18 mouse cellular contexts compared by ENCODE assay signal in the genomic region with DNA sequence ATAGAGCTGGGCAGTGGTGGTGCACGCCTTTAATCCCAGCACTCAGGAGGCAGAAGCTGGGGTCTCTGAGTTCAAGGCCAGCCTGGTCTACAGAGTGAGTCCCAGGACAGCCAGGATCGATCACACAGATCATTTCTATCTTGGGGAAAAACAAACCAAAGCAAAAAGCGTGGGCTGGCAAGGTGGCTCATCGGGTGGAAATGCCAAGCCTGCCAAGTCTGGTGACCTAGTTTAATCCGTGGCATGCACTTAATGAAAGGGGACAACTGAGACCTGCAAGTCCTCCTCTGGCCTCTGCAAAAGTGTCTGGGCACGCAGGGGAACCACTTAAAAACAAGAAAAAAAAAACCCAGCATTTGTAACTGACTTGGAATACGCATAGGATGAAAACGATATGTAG. TPM values are rescaled to one million over a fixed set of nuclear protein-coding genes. Genes with fewer than 3 reads are reported as not detected.
A peak's percentile ranks its signal among the peaks of the same experiment; 100 is the strongest.
DNase-seq lines count a peak whose midpoint lies in the region; ATAC-seq and TF ChIP-seq lines count a peak whose summit lies in the region.
"Had no signal": no experiment of that assay in that cellular context is flagged by ENCODE, and none has a peak within 500 bp of the region (broad histone marks: within the 10 kb centered on the region; RNA-seq: fewer than 3 reads in every experiment).

No protein-coding gene starts in this region.

- no peak overlapping the region for H3K4me3 ChIP-seq in cerebellum, adult 2 months (replicated peaks; ENCODE audit: insufficient read depth, low read depth, low read length)
- no peak overlapping the region for H3K4me3 ChIP-seq in layer of hippocampus, adult 2 months
- no peak overlapping the region; the same call in 1 of the 2 replicates for H3K4me3 ChIP-seq in liver, postnatal 0 days (ENCODE audit: low read depth, low read length)
- H3K4me3 ChIP-seq in midbrain, postnatal 0 days (ENCODE audit: low read depth, low read length) = no peak overlapping the region
- H3K4me3 ChIP-seq: embryonic facial prominence, embryonic 15.5 days; forebrain, embryonic 10.5 days; heart, embryonic 13.5 days; hindbrain, embryonic 13.5 days; limb, embryonic 12.5 days; neural tube, embryonic 12.5 days had no signal

- no peak for TF ChIP-seq CTCF in cerebellum, adult 2 months (IDR thresholded peaks at IDR 0.05; ENCODE audit: borderline replicate concordance, insufficient read depth, low read depth, low read length)
- TF ChIP-seq CTCF in layer of hippocampus, adult 2 months (conservative IDR thresholded peaks at IDR 0.05) = no peak
- TF ChIP-seq CTCF in liver, postnatal 0 days (IDR thresholded peaks at IDR 0.05; ENCODE audit: low read depth) = no peak
- TF ChIP-seq CTCF in midbrain, postnatal 0 days (IDR thresholded peaks at IDR 0.05) = no peak

- TF ChIP-seq EP300 in liver, postnatal 0 days (IDR thresholded peaks at IDR 0.05; ENCODE audit: low read depth) = no peak

- H3K36me3 ChIP-seq in liver, postnatal 0 days (replicated peaks; ENCODE audit: insufficient read depth, low read length) = no peaks in the 10 kb centered on the region
- no peaks in the 10 kb centered on the region for H3K36me3 ChIP-seq in midbrain, postnatal 0 days (ENCODE audit: insufficient read depth, low read length)
- H3K36me3 ChIP-seq: embryonic facial prominence, embryonic 15.5 days; forebrain, embryonic 10.5 days; heart, embryonic 13.5 days; hindbrain, embryonic 13.5 days; limb, embryonic 12.5 days; neural tube, embryonic 12.5 days had no signal

- H3K4me2 ChIP-seq in liver, postnatal 0 days (ENCODE audit: low read depth, low read length) = no peak overlapping the region
- no peak overlapping the region for H3K4me2 ChIP-seq in midbrain, postnatal 0 days (ENCODE audit: low read depth, low read length, poor library complexity, severe bottlenecking)
- H3K4me2 ChIP-seq: embryonic facial prominence, embryonic 15.5 days; hindbrain, embryonic 13.5 days; midbrain, embryonic 11.5 days; neural tube, embryonic 12.5 days had no signal

- DNase-seq in cerebellum, adult 2 months = peak; percentile 43 to 49
- DNase-seq in cerebellum, adult 11-12 months = no peak
- no peak for DNase-seq in layer of hippocampus, adult 2 months (ENCODE audit: low spot score in 2 of 2)
- DNase-seq in layer of hippocampus, adult 9-11 months = no peak
- peak; percentile 73 for DNase-seq in Muller cell, postnatal 12 days (ENCODE audit: inconsistent ontology term)
- no peak for DNase-seq in liver, postnatal 0 days
- no peak for DNase-seq in midbrain, postnatal 0 days (ENCODE audit: low spot score)

- no peak for ATAC-seq in liver, postnatal 0 days
- no peak for ATAC-seq in CD4-positive, CD25-positive, alpha-beta regulatory T cell, adult 4 months
- ATAC-seq in midbrain, postnatal 0 days (ENCODE audit: low FRiP score) = no peak

- no peak for TF ChIP-seq POLR2A in cerebellum, adult 2 months (IDR thresholded peaks at IDR 0.05; ENCODE audit: borderline replicate concordance, insufficient read depth, low read length)

- H3K27me3 ChIP-seq in cerebellum, adult 2 months (ENCODE audit: control insufficient read depth, insufficient read depth, low read length) = no peaks in the 10 kb centered on the region
- H3K27me3 ChIP-seq in liver, postnatal 0 days (ENCODE audit: insufficient read depth, low read length) = no peaks in the 10 kb centered on the region
- 0 out of 2 replicates have a peak, but pooled peaks cover 4% of the 10 kb centered on the region for H3K27me3 ChIP-seq in midbrain, postnatal 0 days (ENCODE audit: insufficient read depth, low read length)
- H3K27me3 ChIP-seq: CH12.LX; embryonic facial prominence, embryonic 15.5 days; heart, embryonic 13.5 days; limb, embryonic 12.5 days had no signal

- WGBS in cerebellum, adult 2 months = 35% methylated on average over 8 of the region's 8 CpGs
- 71% methylated on average over 8 of the region's 8 CpGs for WGBS in liver, postnatal 0 days (ENCODE audit: insufficient replicate concordance)
- 73% methylated on average over 8 of the region's 8 CpGs for WGBS in midbrain, postnatal 0 days

- no peak overlapping the region for H3K27ac ChIP-seq in cerebellum, adult 2 months (ENCODE audit: insufficient read depth, low read length)
- peak overlapping the region; percentile 44; the same call in 1 of the 2 replicates for H3K27ac ChIP-seq in layer of hippocampus, adult 2 months
- 0 out of 2 replicates have a peak overlapping the region, but pooled peaks have one; percentile 61 for H3K27ac ChIP-seq in liver, postnatal 0 days (ENCODE audit: low read depth)
- no peak overlapping the region for H3K27ac ChIP-seq in midbrain, postnatal 0 days (ENCODE audit: low read depth, low read length)
- H3K27ac ChIP-seq: hindbrain, embryonic 13.5 days; neural tube, embryonic 12.5 days had no signal

- peaks cover 7% of the 10 kb centered on the region; the same call in 1 of the 2 replicates for H3K4me1 ChIP-seq in cerebellum, adult 2 months (ENCODE audit: control insufficient read depth, insufficient read depth, low read length)
- peaks cover 30% of the 10 kb centered on the region for H3K4me1 ChIP-seq in liver, postnatal 0 days (ENCODE audit: insufficient read depth)
- no peaks in the 10 kb centered on the region for H3K4me1 ChIP-seq in midbrain, postnatal 0 days (ENCODE audit: insufficient read depth, low read length)

- no peaks in the 10 kb centered on the region for H3K9me3 ChIP-seq in liver, postnatal 0 days (ENCODE audit: low read length)
- H3K9me3 ChIP-seq in midbrain, postnatal 0 days (ENCODE audit: low read length) = no peaks in the 10 kb centered on the region
- H3K9me3 ChIP-seq: embryonic facial prominence, embryonic 15.5 days; forebrain, embryonic 10.5 days; heart, embryonic 13.5 days; hindbrain, embryonic 13.5 days; limb, embryonic 12.5 days; neural tube, embryonic 12.5 days had no signal

- H3K9ac ChIP-seq in liver, postnatal 0 days (replicated peaks) = no peak overlapping the region
- H3K9ac ChIP-seq in midbrain, postnatal 0 days (replicated peaks; ENCODE audit: low read length, poor library complexity, severe bottlenecking) = no peak overlapping the region
- H3K9ac ChIP-seq: embryonic facial prominence, embryonic 15.5 days; hindbrain, embryonic 13.5 days; lung, embryonic 14.5 days; neural tube, embryonic 12.5 days had no signal

RNA-seq across cellular contexts. Expression of a gene that starts 26.2 kb away (rescaled TPM):
- 2,136 and 2,149 TPM in 2 replicates for polyA plus RNA-seq in cerebellum, adult 2 months (2012; rRNA removed)
- total RNA-seq in layer of hippocampus, adult 2 months (2021) = 1,000 to 10,000 TPM; 3,149 to 3,251 TPM
- polyA plus RNA-seq in liver, postnatal 0 days (2015; fragmentation: Nextera tagmentation; extraction: Ambion mirVana) = 6,710 and 7,738 TPM in 2 replicates
- over 10,000 TPM; 21,144 to 46,167 TPM for polyA plus RNA-seq in CD4-positive, CD25-positive, alpha-beta regulatory T cell, adult 4 months (2017; shearing (Covaris generic))
- 5,191 and 5,200 TPM in 2 replicates for total RNA-seq in midbrain, postnatal 0 days (2014; rRNA removed)
- 15,915 and 17,004 TPM in 2 replicates for polyA plus RNA-seq in midbrain, postnatal 0 days (2015; fragmentation: Nextera tagmentation; extraction: Ambion mirVana)

RNA-seq across cellular contexts. Expression of a gene that starts 27.4 kb away (rescaled TPM):
- 110 and 115 TPM in 2 replicates for polyA plus RNA-seq in cerebellum, adult 2 months (2012; rRNA removed)
- 100 to 1,000 TPM; 172 to 173 TPM for total RNA-seq in layer of hippocampus, adult 2 months (2021)
- 6.9 and 7.3 TPM in 2 replicates for polyA plus RNA-seq in liver, postnatal 0 days (2015; fragmentation: Nextera tagmentation; extraction: Ambion mirVana)
- polyA plus RNA-seq in CD4-positive, CD25-positive, alpha-beta regulatory T cell, adult 4 months (2017; shearing (Covaris generic)) = under 1 TPM; 0.36 to 0.58 TPM
- 536 and 616 TPM in 2 replicates for total RNA-seq in midbrain, postnatal 0 days (2014; rRNA removed)
- polyA plus RNA-seq in midbrain, postnatal 0 days (2015; fragmentation: Nextera tagmentation; extraction: Ambion mirVana) = 485 and 504 TPM in 2 replicates
- total RNA-seq: monocyte, adult 5-6 weeks had no signal

RNA-seq across cellular contexts. Expression of a gene that starts 37.5 kb away (rescaled TPM):
- 22.3 TPM in 2 replicates for polyA plus RNA-seq in cerebellum, adult 2 months (2012; rRNA removed)
- total RNA-seq in layer of hippocampus, adult 2 months (2021) = 10 to 100 TPM; 36.7 to 39.9 TPM
- 1.8 and 3.2 TPM in 2 replicates for polyA plus RNA-seq in liver, postnatal 0 days (2015; fragmentation: Nextera tagmentation; extraction: Ambion mirVana)
- polyA plus RNA-seq in CD4-positive, CD25-positive, alpha-beta regulatory T cell, adult 4 months (2017; shearing (Covaris generic)) = 1 to 10 TPM; 3.9 to 8.6 TPM
- 52.8 and 67.5 TPM in 2 replicates for total RNA-seq in midbrain, postnatal 0 days (2014; rRNA removed)
- 25.5 and 27.5 TPM in 2 replicates for polyA plus RNA-seq in midbrain, postnatal 0 days (2015; fragmentation: Nextera tagmentation; extraction: Ambion mirVana)

Comparison
In these comparisons a context has a peak if more than half of its experiments do, and no peak if none do; other contexts are left out.
1. DNase-seq: peak in cerebellum, adult 2 months (2 of 2) and Muller cell, postnatal 12 days (single experiment); none in cerebellum, adult 11-12 months (single experiment), layer of hippocampus, adult 2 months (0 of 2), layer of hippocampus, adult 9-11 months (single experiment), liver, postnatal 0 days (single experiment) and midbrain, postnatal 0 days (single experiment).
2. H3K27ac ChIP-seq: peak in layer of hippocampus, adult 2 months (single experiment) and liver, postnatal 0 days (single experiment); none in cerebellum, adult 2 months (single experiment) and midbrain, postnatal 0 days (single experiment).
3. RNA of a gene that starts 27.4 kb away (polyA plus RNA-seq): 485 to 504 TPM in midbrain, postnatal 0 days and 110 to 115 TPM in cerebellum, adult 2 months; 6.9 to 7.3 TPM in liver, postnatal 0 days and 0.36 to 0.58 TPM in CD4-positive, CD25-positive, alpha-beta regulatory T cell, adult 4 months; every median in the first group is over 10 times any median in the second.